Mouse (Mus musculus) stomach, embryonic 16.5 days (tissue): ENCODE measurements around the gene Gm17387. TPM values are rescaled to one million over a fixed set of nuclear protein-coding genes. Genes with fewer than 3 reads are reported as not detected.

Source experiments
- polyA plus RNA-seq: library from polyadenylated mRNA; unstranded; fragments of >200 nt; fragmentation: Nextera tagmentation; extraction: Ambion mirVana; gene quantifications from 2 replicates; pipeline ENCODE4 v1.2.1, GENCODE M21; 2015

Gene Gm17387
- polyA plus RNA-seq, 1 experiment from 2014 or later: not detected

Other genes with a start within 250 kb of the Gm17387 start
- 0.35 TPM in 1 of 2 replicates, not detected in the other for gene Syce1, start 241.3 kb upstream of the Gm17387 start, polyA plus RNA-seq
- 1.3 and 1.9 TPM in 2 replicates for gene Zfp941, start 207.0 kb upstream of the Gm17387 start, polyA plus RNA-seq
- 26.7 and 34.7 TPM in 2 replicates for gene Urah, start 194.1 kb upstream of the Gm17387 start, polyA plus RNA-seq
- gene Scgb1c1, start 183.6 kb upstream of the Gm17387 start, polyA plus RNA-seq: not detected in 2 replicates
- 0.08 TPM in 1 of 2 replicates, not detected in the other for gene Odf3, start 181.3 kb upstream of the Gm17387 start, polyA plus RNA-seq
- gene Gm45785, start 172.8 kb upstream of the Gm17387 start, polyA plus RNA-seq: not detected in 2 replicates
- 62.5 and 77.8 TPM in 2 replicates for gene Ric8a, start 172.2 kb upstream of the Gm17387 start, polyA plus RNA-seq
- gene Bet1l, start 171.6 kb upstream of the Gm17387 start, polyA plus RNA-seq: 43.5 and 46.6 TPM in 2 replicates
- gene Psmd13, start 147.2 kb upstream of the Gm17387 start, polyA plus RNA-seq: 189 and 193 TPM in 2 replicates
- gene Sirt3, start 146.8 kb upstream of the Gm17387 start, polyA plus RNA-seq: 24.0 and 27.4 TPM in 2 replicates
- gene Cox8b, start 128.7 kb upstream of the Gm17387 start, polyA plus RNA-seq: 1.3 and 19.4 TPM in 2 replicates
- gene Nlrp6, start 108.2 kb upstream of the Gm17387 start, polyA plus RNA-seq: 9.9 and 10.0 TPM in 2 replicates
- gene Pgghg, start 87.7 kb upstream of the Gm17387 start, polyA plus RNA-seq: 25.6 and 27.3 TPM in 2 replicates
- 3.8 and 4.4 TPM in 2 replicates for gene Ifitm5, start 78.8 kb upstream of the Gm17387 start, polyA plus RNA-seq
- not detected in 2 replicates for gene Gm45717, start 73.2 kb upstream of the Gm17387 start, polyA plus RNA-seq
- gene Ifitm2, start 73.1 kb upstream of the Gm17387 start, polyA plus RNA-seq: 1,006 and 1,276 TPM in 2 replicates
- gene Ifitm1, start 61.9 kb upstream of the Gm17387 start, polyA plus RNA-seq: 156 and 185 TPM in 2 replicates
- 322 and 395 TPM in 2 replicates for gene Ifitm3, start 18.4 kb upstream of the Gm17387 start, polyA plus RNA-seq
- gene Ifitm6, start 11.2 kb upstream of the Gm17387 start, polyA plus RNA-seq: 5.5 and 7.5 TPM in 2 replicates
- 4.9 and 5.1 TPM in 2 replicates for gene B4galnt4, start 32.0 kb downstream of the Gm17387 start, polyA plus RNA-seq
- 74.2 and 103 TPM in 2 replicates for gene Pkp3, start 49.1 kb downstream of the Gm17387 start, polyA plus RNA-seq
- 14.1 and 14.7 TPM in 2 replicates for gene Sigirr, start 71.4 kb downstream of the Gm17387 start, polyA plus RNA-seq
- gene Ano9, start 88.7 kb downstream of the Gm17387 start, polyA plus RNA-seq: 22.5 and 26.2 TPM in 2 replicates
- 56.0 and 59.4 TPM in 2 replicates for gene Ptdss2, start 93.3 kb downstream of the Gm17387 start, polyA plus RNA-seq
- gene Rnh1, start 143.7 kb downstream of the Gm17387 start, polyA plus RNA-seq: 240 and 265 TPM in 2 replicates
- gene Hras, start 164.9 kb downstream of the Gm17387 start, polyA plus RNA-seq: 45.1 and 48.0 TPM in 2 replicates
- gene Lrrc56, start 165.0 kb downstream of the Gm17387 start, polyA plus RNA-seq: 7.1 TPM in 2 replicates
- 4.8 and 6.3 TPM in 2 replicates for gene Lmntd2, start 184.9 kb downstream of the Gm17387 start, polyA plus RNA-seq
- gene Rassf7, start 186.7 kb downstream of the Gm17387 start, polyA plus RNA-seq: 82.3 and 104 TPM in 2 replicates
- 57.6 and 67.7 TPM in 2 replicates for gene Phrf1, start 199.7 kb downstream of the Gm17387 start, polyA plus RNA-seq
- gene Irf7, start 237.3 kb downstream of the Gm17387 start, polyA plus RNA-seq: 3.5 and 3.6 TPM in 2 replicates
- gene Cdhr5, start 247.7 kb downstream of the Gm17387 start, polyA plus RNA-seq: 16.0 and 17.0 TPM in 2 replicates